Mouse (Mus musculus) cerebellum, adult 11 months (tissue): ENCODE results near the gene Zp2.

Experiments
- DNase-seq: peaks from one replicate; pipeline ENCODE4 v3.0.0; 2022

Zp2 gene

GRCm38 (mm10) chr7:120145191-120145590, at the start of gene Zp2:
Gene Zp2, minus strand, starts transcription at chr7:120145291.
- DNase-seq = no peak

- no peak for DNase-seq
Observed at GRCm38 (mm10) chr7:120192816-120193215, 47.7 kb upstream of the Zp2 start.

- no peak for DNase-seq
Observed at GRCm38 (mm10) chr7:120192207-120192606, 47.1 kb upstream of the Zp2 start.

GRCm38 (mm10) chr7:120190150-120190665, 45.1 kb upstream of the Zp2 start:
- peak; percentile 26 for DNase-seq

GRCm38 (mm10) chr7:120189369-120190149, 44.5 kb upstream of the Zp2 start:
- no peak for DNase-seq

- DNase-seq = no peak
Observed at GRCm38 (mm10) chr7:120188946-120189345, 43.9 kb upstream of the Zp2 start.

GRCm38 (mm10) chr7:120182891-120183290, 37.8 kb upstream of the Zp2 start:
- DNase-seq = no peak

GRCm38 (mm10) chr7:120181401-120182230, 36.5 kb upstream of the Zp2 start:
- DNase-seq = no peak

- DNase-seq = no peak
Observed at GRCm38 (mm10) chr7:120180547-120180946, 35.5 kb upstream of the Zp2 start.

- no peak for DNase-seq
Observed at GRCm38 (mm10) chr7:120178935-120179334, 33.8 kb upstream of the Zp2 start.

GRCm38 (mm10) chr7:120177611-120178010, 32.5 kb upstream of the Zp2 start:
- no peak for DNase-seq

GRCm38 (mm10) chr7:120174723-120175504, 29.8 kb upstream of the Zp2 start:
- DNase-seq = no peak

GRCm38 (mm10) chr7:120173603-120174244, 28.6 kb upstream of the Zp2 start, which contains the start of gene Anks4b:
Gene Anks4b, plus strand, starts transcription at chr7:120173858.
- no peak for DNase-seq

GRCm38 (mm10) chr7:120172188-120172700, 27.2 kb upstream of the Zp2 start:
- DNase-seq = no peak

GRCm38 (mm10) chr7:120163581-120164251, 18.6 kb upstream of the Zp2 start:
- no peak for DNase-seq

- no peak for DNase-seq
Observed at GRCm38 (mm10) chr7:120158121-120158613, 13.1 kb upstream of the Zp2 start.

GRCm38 (mm10) chr7:120157575-120158061, 12.5 kb upstream of the Zp2 start:
- no peak for DNase-seq

GRCm38 (mm10) chr7:120156841-120157409, 11.8 kb upstream of the Zp2 start:
- no peak for DNase-seq

- DNase-seq = no peak
Observed at GRCm38 (mm10) chr7:120150898-120151297, 5.8 kb upstream of the Zp2 start.

GRCm38 (mm10) chr7:120150257-120150656, 5.2 kb upstream of the Zp2 start:
- DNase-seq = no peak

- DNase-seq = no peak
Observed at GRCm38 (mm10) chr7:120142743-120143142, 2.3 kb downstream of the Zp2 start.
